Mouse (Mus musculus) stomach, embryonic 16.5 days (tissue): Measurements from ENCODE around the gene Zfand4. TPM values are rescaled to one million over a fixed set of nuclear protein-coding genes. Genes with fewer than 3 reads are reported as not detected.
"Not testable (repeated sequence)": the region's sequence is repeated elsewhere in the genome, so short reads cannot be mapped to it uniquely, and the experiment has no call there.

ENCODE experiments used
- ATAC-seq: fragments of 200-750 bp; cut with Nextera tagmentation; 2 replicates; pipeline ENCODE4 v1.8.0; 2017; ENCODE audit warnings: moderate number of reproducible peaks, moderate TSS enrichment; ENCODE audit not compliant: insufficient read depth, low FRiP score
- H3K27ac ChIP-seq: fragments of 300-500 bp; sonication (generic); 2 replicates; pipeline ENCODE4 v1.5.1; 2014; ENCODE audit warnings: low read length
- H3K27me3 ChIP-seq: fragments of 300-500 bp; sonication (generic); 2 replicates; pipeline ENCODE4 v1.6.1; 2014; ENCODE audit warnings: low read length, control low read depth, mixed read lengths; ENCODE audit not compliant: control insufficient read depth, insufficient read depth
- H3K36me3 ChIP-seq: fragments of 300-500 bp; sonication (generic); 2 replicates; pipeline ENCODE4 v1.6.1; 2014; ENCODE audit warnings: low read length; ENCODE audit not compliant: control insufficient read depth, insufficient read depth
- H3K4me1 ChIP-seq: fragments of 300-500 bp; sonication (generic); 2 replicates; pipeline ENCODE4 v1.6.1; 2014; ENCODE audit warnings: low read length, control low read depth, mixed read lengths; ENCODE audit not compliant: control insufficient read depth, insufficient read depth
- H3K4me2 ChIP-seq: fragments of 300-500 bp; sonication (generic); 2 replicates; pipeline ENCODE4 v1.6.1; 2014; ENCODE audit warnings: low read depth, low read length, mixed read lengths
- H3K4me3 ChIP-seq: fragments of 300-500 bp; sonication (generic); replicated peaks from 2 replicates; pipeline ENCODE4 v1.5.1; 2014; ENCODE audit warnings: mild to moderate bottlenecking, low read length
- H3K9ac ChIP-seq: fragments of 300-500 bp; sonication (generic); 2 replicates; pipeline ENCODE4 v1.6.1; 2014; ENCODE audit warnings: low read length
- H3K9me3 ChIP-seq: fragments of 300-500 bp; sonication (generic); replicated peaks from 2 replicates; pipeline ENCODE4 v1.6.1; 2016; ENCODE audit warnings: low read length, control low read depth; ENCODE audit not compliant: control insufficient read depth
- WGBS: fragments of 180-500 bp; shearing (Covaris S2); extraction: QIAGEN DNeasy Blood & Tissue Kit; methylation state at CpG from one replicate; pipeline ENCODE4 v1.1.7; 2014; 5-methylcytosine and 5-hydroxymethylcytosine counted together
- polyA plus RNA-seq: library from polyadenylated mRNA; unstranded; fragments of >200 nt; fragmentation: Nextera tagmentation; extraction: Ambion mirVana; gene quantifications from 2 replicates; pipeline ENCODE4 v1.2.1, GENCODE M21; 2015

Gene Zfand4
- 4.2 and 5.2 TPM in 2 replicates for polyA plus RNA-seq

DNA sequence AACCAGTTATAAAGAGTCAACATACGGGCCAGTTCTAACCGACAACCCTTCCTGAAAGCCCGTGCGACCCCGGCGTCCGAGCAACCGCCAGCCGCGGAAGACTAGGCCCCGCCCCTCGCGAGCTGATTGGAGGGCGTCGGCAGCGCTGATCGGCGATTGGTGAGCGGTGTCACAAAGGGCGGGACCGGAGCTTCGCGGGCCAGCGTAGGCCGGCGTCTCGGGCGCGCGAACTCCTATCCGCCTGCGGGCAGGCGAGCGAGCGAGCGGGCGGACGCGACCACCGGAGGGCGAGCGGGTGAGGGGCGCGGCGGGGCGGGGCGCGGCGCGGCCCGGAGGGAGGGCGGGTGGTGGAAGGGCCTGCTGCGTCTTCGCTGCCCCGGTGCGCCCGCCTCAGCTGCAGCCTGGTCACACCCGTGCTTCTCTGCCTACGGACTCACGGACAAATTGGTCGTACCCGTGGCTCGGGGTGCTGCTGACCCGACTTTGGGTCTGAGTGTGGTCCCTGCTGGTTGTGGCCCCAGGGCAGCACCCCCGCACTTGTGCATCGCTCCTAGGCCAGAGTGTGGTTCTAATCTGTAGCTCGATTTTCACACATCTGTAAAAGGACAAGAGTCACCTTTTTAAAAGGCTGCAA, at the start of gene Zfand4:
Zfand4 (plus strand) TSS at position 205 of the 634 bp plus-strand sequence.
- Histone ChIP-seq H3K9me3 (no peaks in the 10 kb centered on the region), H3K4me3 (peak within 1 kb of the TSS; percentile 66), H3K4me1 (no peaks in the 10 kb centered on the region), H3K27ac (no peak within 1 kb of the TSS), H3K36me3 (no peaks in the 10 kb centered on the region), H3K27me3 (no peaks in the 10 kb centered on the region), H3K9ac (peak within 1 kb of the TSS; percentile 86), H3K4me2 (peak within 1 kb of the TSS; percentile 91)
- under 1% methylated on average over 56 of the region's 67 CpGs for WGBS
- peak; percentile 98 for ATAC-seq

DNA sequence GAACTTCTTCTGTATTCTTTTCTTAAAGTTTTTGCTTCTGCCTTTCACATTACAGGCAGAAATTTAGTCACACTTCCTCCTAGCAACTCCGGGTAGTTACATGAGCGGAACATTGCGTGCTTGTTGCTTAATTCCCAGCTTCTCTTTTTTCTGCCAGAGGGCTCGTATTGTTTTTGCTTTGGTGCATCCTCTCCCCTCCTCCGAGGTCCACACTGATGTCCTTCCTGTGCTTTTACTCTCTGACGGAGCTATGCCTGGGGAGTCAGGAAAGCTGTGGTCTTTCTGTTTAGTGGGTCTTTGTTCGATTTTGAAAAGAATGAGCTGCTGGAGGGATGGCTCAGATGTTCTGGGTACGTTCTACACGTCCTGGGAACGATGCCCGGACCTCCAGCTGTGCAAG, 36.3 kb upstream of the Zfand4 start:
- Histone ChIP-seq H3K9ac (no peak overlapping the region), H3K4me3 (no peak overlapping the region), H3K36me3 (peaks cover 22% of the 10 kb centered on the region), H3K27me3 (no peaks in the 10 kb centered on the region), H3K27ac (no peak overlapping the region), H3K4me1 (no peaks in the 10 kb centered on the region), H3K4me2 (no peak overlapping the region), H3K9me3 (no peaks in the 10 kb centered on the region)
- 79% methylated on average over 11 of the region's 11 CpGs for WGBS
- ATAC-seq = no peak

DNA sequence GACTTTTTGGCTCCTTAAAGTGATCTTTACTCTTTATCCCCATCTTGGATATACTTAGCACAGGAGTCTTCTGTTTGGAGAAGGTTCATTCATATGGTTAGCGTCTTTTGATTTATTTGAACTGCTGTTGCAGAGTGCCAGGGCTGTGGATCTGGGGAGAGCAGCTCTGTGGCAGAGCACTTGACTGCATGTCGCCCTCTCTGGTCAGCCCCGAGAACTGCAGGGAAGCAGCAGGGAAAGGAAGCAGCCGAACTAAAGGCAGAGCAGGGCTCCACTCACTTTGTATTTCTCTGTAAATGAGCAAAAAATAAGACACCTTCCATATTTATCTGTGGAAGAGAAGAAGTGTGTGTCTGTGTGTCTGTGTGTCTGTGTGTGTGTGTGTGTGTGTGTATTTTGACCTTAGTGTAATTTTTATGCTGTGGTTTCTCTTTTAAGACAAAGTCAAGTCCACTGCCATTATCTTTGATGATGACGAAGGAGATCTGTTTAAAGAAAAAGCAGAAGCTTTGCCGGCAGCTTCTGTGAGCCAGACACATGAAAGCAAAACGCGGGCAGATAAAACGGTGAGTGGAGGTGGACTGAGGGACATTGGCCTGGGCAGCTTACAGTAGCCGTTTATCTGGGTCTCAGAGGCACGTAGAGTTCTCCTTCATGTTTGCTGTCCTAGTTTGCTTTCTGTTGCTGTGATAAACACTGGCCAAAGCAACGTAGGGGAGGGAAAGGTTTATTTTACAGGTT, 35.1 kb upstream of the Zfand4 start:
- H3K27me3 ChIP-seq = no peaks in the 10 kb centered on the region
- H3K4me1 ChIP-seq = no peaks in the 10 kb centered on the region
- 59% methylated on average over 12 of the region's 12 CpGs for WGBS
- no peaks in the 10 kb centered on the region for H3K9me3 ChIP-seq
- H3K4me2 ChIP-seq = no peak overlapping the region
- ATAC-seq = no peak
- no peak overlapping the region for H3K27ac ChIP-seq
- H3K4me3 ChIP-seq = no peak overlapping the region
- H3K9ac ChIP-seq = no peak overlapping the region
- peaks cover 21% of the 10 kb centered on the region; the same call in 1 of the 2 replicates for H3K36me3 ChIP-seq

DNA sequence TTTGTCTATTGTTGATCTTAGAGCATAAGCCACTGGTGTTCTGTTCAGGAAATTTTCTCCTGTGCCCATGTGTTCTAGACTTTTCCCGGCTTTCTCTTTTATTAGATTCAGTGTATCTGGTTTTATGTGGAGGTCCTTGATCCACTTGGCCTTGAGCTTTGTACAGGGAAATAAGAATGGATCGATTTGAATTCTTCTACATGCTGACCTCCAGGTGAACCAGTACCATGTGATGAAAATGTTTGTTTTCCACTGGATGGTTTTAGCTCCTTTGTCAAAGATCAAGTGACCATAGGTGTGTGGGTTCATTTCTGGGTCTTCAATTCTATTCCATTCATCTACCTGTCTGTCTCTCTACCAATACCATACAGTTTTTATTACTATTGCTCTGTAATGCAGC, 29.2 kb upstream of the Zfand4 start:
- not testable (repeated sequence) for H3K4me2 ChIP-seq, H3K4me1 ChIP-seq, H3K27ac ChIP-seq, H3K4me3 ChIP-seq, H3K9ac ChIP-seq, H3K9me3 ChIP-seq, H3K27me3 ChIP-seq, ATAC-seq
- WGBS = 84% methylated on average over 2 of the region's 2 CpGs
- peaks cover 19% of the 10 kb centered on the region; the same call in 1 of the 2 replicates for H3K36me3 ChIP-seq

DNA sequence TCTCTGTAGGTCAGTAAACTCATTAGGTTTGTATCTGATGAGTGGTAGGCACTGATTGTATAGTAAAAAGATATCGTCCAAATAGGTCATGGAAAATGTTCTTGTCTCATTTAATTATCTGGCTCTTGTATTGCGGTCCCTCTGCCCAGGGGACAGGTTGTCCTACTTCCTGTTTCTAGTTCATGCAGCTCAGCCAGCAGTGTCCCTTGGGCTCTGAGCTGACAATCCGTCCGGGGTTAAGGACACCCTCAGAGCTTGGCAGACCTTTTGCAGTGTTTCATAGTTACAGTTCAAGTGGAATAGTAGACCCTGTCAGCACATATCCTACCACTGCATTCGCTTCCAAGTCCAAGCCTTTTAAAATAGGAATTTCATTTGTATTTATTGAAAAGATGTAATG, 28.7 kb upstream of the Zfand4 start:
- ATAC-seq = no peak
- Histone ChIP-seq H3K4me3 (no peak overlapping the region), H3K4me2 (no peak overlapping the region), H3K36me3 (peaks cover 22% of the 10 kb centered on the region; the same call in 1 of the 2 replicates), H3K9ac (no peak overlapping the region), H3K4me1 (no peaks in the 10 kb centered on the region), H3K27ac (no peak overlapping the region), H3K9me3 (no peaks in the 10 kb centered on the region), H3K27me3 (no peaks in the 10 kb centered on the region)
- 89% methylated on average over 5 of the region's 5 CpGs for WGBS

DNA sequence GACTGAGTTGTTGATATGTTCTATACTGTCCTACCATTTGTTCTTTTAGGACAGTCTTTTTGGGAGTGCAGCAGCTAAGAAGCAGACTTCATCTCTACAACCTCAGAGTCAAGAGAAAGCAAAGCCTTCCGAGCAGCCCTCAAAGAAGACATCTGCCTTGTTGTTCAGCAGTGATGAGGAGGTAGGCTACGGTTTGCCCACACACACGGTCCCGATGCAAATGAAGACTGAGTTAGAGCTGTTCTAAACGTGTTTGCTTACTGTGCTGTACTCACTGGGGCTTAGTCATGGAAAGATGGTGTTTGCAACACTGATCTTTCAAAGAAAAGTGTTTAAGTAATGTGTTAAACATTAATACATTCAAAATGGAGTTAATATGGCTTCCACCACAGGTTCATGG, 25.9 kb upstream of the Zfand4 start:
- Histone ChIP-seq H3K36me3 (peaks cover 11% of the 10 kb centered on the region; the same call in 1 of the 2 replicates), H3K27me3 (no peaks in the 10 kb centered on the region), H3K9me3 (no peaks in the 10 kb centered on the region), H3K4me3 (no peak overlapping the region), H3K9ac (no peak overlapping the region), H3K4me1 (no peaks in the 10 kb centered on the region), H3K27ac (no peak overlapping the region), H3K4me2 (no peak overlapping the region)
- WGBS = 89% methylated on average over 5 of the region's 5 CpGs
- ATAC-seq = no peak

DNA sequence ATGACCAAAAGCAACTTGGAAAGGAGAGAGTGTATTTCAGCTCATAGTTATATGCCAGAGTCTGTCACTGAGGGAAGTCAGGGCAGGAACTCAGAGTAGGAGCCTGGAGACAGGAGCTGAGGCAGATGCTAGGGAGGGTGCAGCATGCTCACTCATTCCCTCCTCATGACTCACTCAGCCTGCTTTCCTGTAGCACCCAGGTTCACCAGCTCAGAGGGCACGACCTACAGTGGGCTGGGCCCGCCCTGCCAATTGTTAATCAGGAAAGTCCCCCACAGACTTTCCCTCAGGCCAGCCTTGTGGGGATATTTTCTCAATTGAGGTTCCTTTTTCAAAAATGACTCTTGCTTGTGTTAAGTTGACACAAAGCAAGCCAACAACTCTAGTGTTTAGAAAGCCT, 23.7 kb upstream of the Zfand4 start:
- no peaks in the 10 kb centered on the region for H3K4me1 ChIP-seq
- WGBS = 68% methylated on average over 2 of the region's 2 CpGs
- ATAC-seq = no peak
- H3K9ac ChIP-seq = no peak overlapping the region
- no peaks in the 10 kb centered on the region for H3K27me3 ChIP-seq
- H3K9me3 ChIP-seq = no peaks in the 10 kb centered on the region
- H3K27ac ChIP-seq = no peak overlapping the region
- H3K36me3 ChIP-seq = peaks cover 11% of the 10 kb centered on the region; the same call in 1 of the 2 replicates
- H3K4me3 ChIP-seq = no peak overlapping the region
- no peak overlapping the region for H3K4me2 ChIP-seq

DNA sequence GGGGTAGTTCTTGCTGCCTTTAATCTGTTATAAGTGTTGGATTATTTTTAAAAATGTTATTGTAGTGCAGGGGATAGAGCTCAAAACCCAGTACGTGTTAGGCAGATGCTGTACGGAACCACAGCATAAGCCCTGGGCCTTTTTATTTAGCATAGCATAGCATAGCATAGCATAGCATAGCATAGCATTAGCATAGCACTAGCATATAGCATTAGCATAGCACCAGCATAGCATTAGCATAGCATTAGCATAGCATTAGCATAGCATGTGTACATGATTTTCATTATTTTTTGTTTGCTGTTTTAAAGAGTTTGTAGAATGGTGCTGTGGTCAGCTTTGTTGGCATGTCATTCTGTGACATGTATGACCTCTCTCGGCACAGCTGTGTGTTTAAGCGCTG, 4.4 kb upstream of the Zfand4 start:
- peaks cover 6% of the 10 kb centered on the region; the same call in 1 of the 2 replicates for H3K36me3 ChIP-seq
- no peaks in the 10 kb centered on the region for H3K4me1 ChIP-seq
- H3K9me3 ChIP-seq = no peaks in the 10 kb centered on the region
- H3K27me3 ChIP-seq = no peaks in the 10 kb centered on the region
- no peak overlapping the region for H3K4me3 ChIP-seq
- H3K4me2 ChIP-seq = no peak overlapping the region
- no peak overlapping the region for H3K27ac ChIP-seq
- WGBS = 92% methylated on average over 4 of the region's 4 CpGs
- no peak overlapping the region for H3K9ac ChIP-seq
- no peak for ATAC-seq

DNA sequence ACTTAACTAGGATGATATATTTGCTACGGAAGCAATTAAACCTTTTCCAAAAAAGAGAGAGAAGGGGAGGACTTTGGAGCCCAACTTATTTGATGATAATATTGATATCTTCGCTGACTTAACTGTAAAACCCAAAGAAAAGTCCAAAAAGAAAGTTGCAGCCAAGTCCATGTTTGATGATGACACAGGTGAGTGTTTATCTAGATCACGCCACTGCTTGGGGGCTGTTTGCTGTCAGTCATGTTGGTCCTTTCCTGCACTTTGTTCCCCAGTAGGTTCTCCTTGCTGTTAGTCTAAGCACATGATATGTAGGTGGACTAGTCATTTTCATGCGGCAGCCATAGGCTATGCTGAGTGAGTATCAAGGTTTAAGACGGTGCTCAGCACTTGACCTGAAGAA, 3.5 kb upstream of the Zfand4 start:
- no peaks in the 10 kb centered on the region for H3K9me3 ChIP-seq
- ATAC-seq = no peak
- H3K9ac ChIP-seq = no peak overlapping the region
- WGBS = 91% methylated on average over 5 of the region's 5 CpGs
- H3K27me3 ChIP-seq = no peaks in the 10 kb centered on the region
- peaks cover 5% of the 10 kb centered on the region; the same call in 1 of the 2 replicates for H3K36me3 ChIP-seq
- H3K4me1 ChIP-seq = no peaks in the 10 kb centered on the region
- no peak overlapping the region for H3K4me2 ChIP-seq
- no peak overlapping the region for H3K27ac ChIP-seq
- H3K4me3 ChIP-seq = no peak overlapping the region
